Mouse (Mus musculus): Measurements from ENCODE around the gene Rnf2.

- TF ChIP-seq POLR2A (IDR thresholded peaks at IDR 0.05; ENCODE audit: insufficient read length, low read depth) = no peak
- no peak for TF ChIP-seq MAX (IDR thresholded peaks at IDR 0.05; ENCODE audit: low read depth)
- no peak for TF ChIP-seq TCF12 (IDR thresholded peaks at IDR 0.05; ENCODE audit: insufficient read depth, poor library complexity, severe bottlenecking)
- no peak for TF ChIP-seq POLR2AphosphoS2 (IDR thresholded peaks at IDR 0.05; ENCODE audit: insufficient read length, low read depth)
- no peak for TF ChIP-seq MYOG (IDR thresholded peaks at IDR 0.05; ENCODE audit: control insufficient read depth in 1 of 3, insufficient read depth in 1 of 3, insufficient read length in 2 of 3, low read depth in 2 of 3)
- no peak for TF ChIP-seq MYOD1 (IDR thresholded peaks at IDR 0.05; ENCODE audit: control insufficient read depth in 1 of 3, insufficient read length in 2 of 3, low read depth in 2 of 3)
- no peak for TF ChIP-seq E2F4 (IDR thresholded peaks at IDR 0.05; ENCODE audit: insufficient read depth)
- TF ChIP-seq USF1 (IDR thresholded peaks at IDR 0.05; ENCODE audit: low read depth) = no peak
- TF ChIP-seq REST (IDR thresholded peaks at IDR 0.05; ENCODE audit: insufficient read depth, insufficient read length) = no peak
- TF ChIP-seq SRF (IDR thresholded peaks at IDR 0.05; ENCODE audit: control insufficient read depth, insufficient read length, low read depth) = no peak
- TF ChIP-seq CEBPB (IDR thresholded peaks at IDR 0.05; ENCODE audit: insufficient read depth, poor library complexity, severe bottlenecking) = no peak
These were observed 90.9 kb downstream of the Rnf2 start for GRCm38 (mm10) chr1:151409827-151410226.

All from myocyte (in vitro differentiated cells).